Mouse (Mus musculus) Patski (cell line): Measurements from ENCODE around the gene Lipc. TPM values are rescaled to one million over a fixed set of nuclear protein-coding genes. Genes with fewer than 3 reads are reported as not detected.

ENCODE experiments used
- ATAC-seq: fragments of 100-300 bp; one replicate; pipeline ENCODE4 v1.8.0; 2021
- CTCF ChIA-PET: fragments of 350-600 bp; sonication (Branson Sonifier 250); formaldehyde crosslinking; loops from one replicate; lab custom pipeline; 2022; ENCODE audit warnings: inconsistent platforms; lab: Charles Lee
- POLR2A ChIA-PET: fragments of 350-600 bp; sonication (Branson Sonifier 250); formaldehyde crosslinking; loops from one replicate; lab custom pipeline; 2022; ENCODE audit warnings: antibody characterized with exemption, inconsistent platforms; lab: Charles Lee
- DNase-seq: peaks from one replicate; pipeline ENCODE4 v3.0.0-alpha.2; 2011; ENCODE audit warnings: low read depth, low spot score
- H3K27me3 ChIP-seq: fragments of 371-371 bp; one replicate; pipeline ENCODE4 v1.5.1; 2021
- CTCF ChIP-seq: fragments of 100-300 bp; IDR thresholded peaks from one replicate; pipeline ENCODE4 v1.5.1; 2021
- in situ Hi-C: fragments of 300-500 bp; cut with MboI; formaldehyde crosslinking; loops from 3 replicates; pipeline ENCODE4 v1.11.1; 2018; ENCODE audit warnings: low pct_unique_long_range_greater_than_20kb, mixed read lengths
- polyA plus RNA-seq: library from polyadenylated mRNA; unstranded; gene quantifications from one replicate; pipeline ENCODE4 v1.2.3, GENCODE M21; 2021

Gene Lipc
- polyA plus RNA-seq, 1 experiment from 2014 or later: 0.17 TPM

DNA sequence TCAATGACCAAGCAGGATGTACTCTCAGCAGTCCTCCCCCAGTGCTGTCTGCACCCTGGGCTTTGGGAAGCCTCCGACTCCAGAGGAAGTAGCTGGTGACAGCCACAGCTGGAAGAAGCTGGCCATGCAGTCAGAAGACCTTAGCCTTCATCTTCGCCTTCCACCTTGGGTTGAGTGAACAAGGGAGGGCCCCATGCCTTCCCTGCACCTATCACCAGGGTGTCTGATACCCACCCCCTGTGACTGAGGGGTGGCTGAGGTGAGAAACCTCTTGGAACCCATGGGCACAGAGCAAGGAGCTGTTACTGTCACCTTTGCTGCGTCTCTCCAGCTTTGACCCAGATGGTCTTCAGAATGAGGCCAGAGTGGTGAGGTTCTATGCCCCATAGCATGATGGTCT lies 150.3 kb downstream of the Lipc start:
- in situ Hi-C loops: no loop called here
- ChIA-PET CTCF (no interaction called here), POLR2A (no interaction called here)
- DNase-seq (no peak), ATAC-seq (no peak)
- TF ChIP-seq CTCF: no peak
- H3K27me3 ChIP-seq: no peaks in the 10 kb centered on the region

DNA sequence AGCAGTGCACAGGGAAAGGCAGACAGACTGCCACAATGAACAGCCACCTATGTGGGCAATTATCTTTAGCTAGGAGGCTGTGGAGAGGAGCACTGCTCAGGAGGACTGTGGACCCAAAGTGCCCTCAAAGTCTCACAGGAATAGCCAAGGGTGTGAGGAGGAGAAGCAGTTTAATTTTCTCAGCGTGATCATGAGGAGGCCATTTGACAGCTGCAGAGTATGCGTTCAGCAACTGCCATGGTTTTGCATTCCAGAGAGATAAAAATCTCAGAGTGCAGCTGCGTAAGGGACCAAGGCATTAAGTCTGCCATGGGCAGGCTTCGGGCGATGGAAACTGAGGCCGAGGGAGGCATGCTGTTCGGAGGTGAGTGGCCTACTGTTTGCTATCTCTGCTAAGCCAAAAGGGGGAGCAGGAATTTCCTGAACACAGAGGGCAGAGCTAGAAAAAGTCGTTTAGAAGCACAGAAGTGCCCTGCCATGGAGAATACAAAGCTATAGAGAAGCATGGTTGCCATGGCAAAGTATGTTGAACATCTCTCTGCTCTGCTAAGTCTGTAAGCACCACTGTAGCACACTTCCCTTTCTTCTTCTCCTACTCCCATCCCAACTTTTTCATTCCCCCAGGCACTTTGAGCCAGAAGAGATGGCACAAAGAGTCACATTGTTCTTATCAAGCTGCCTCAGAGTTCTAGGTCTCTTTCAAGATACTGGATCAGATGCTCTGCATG lies 151.3 kb downstream of the Lipc start:
- no peak for TF ChIP-seq CTCF
- in situ Hi-C loops: no loop called here
- CTCF ChIA-PET: no interaction called here
- ATAC-seq (no peak), DNase-seq (no peak)
- no peaks in the 10 kb centered on the region for H3K27me3 ChIP-seq
- POLR2A ChIA-PET: no interaction called here

DNA sequence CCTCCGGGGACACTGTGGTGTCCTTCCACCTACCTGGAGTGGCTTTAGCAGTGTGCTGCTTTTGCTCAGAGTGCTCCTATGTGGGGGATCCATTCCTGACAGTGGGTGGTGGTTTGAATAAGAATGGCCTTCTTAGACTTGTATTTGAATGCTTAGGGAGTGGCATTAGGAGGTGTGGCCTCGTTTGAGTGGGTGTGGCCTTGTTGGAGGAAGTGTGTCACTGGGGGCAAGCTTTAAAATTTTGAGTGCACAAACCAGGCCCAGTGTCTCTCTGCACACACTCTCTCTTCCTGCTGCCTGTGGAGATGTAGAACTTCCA lies 156.6 kb downstream of the Lipc start:
- ATAC-seq (no peak), DNase-seq (no peak)
- ChIA-PET CTCF (interaction anchor here (1.1 kb wide), 1 partner anchor 36 kb away, joined by 3 read pairs; no protein-coding TSS in a partner anchor), POLR2A (no interaction called here)
- TF ChIP-seq CTCF: no peak
- H3K27me3 ChIP-seq: no peaks in the 10 kb centered on the region
- in situ Hi-C loops: no loop called here

DNA sequence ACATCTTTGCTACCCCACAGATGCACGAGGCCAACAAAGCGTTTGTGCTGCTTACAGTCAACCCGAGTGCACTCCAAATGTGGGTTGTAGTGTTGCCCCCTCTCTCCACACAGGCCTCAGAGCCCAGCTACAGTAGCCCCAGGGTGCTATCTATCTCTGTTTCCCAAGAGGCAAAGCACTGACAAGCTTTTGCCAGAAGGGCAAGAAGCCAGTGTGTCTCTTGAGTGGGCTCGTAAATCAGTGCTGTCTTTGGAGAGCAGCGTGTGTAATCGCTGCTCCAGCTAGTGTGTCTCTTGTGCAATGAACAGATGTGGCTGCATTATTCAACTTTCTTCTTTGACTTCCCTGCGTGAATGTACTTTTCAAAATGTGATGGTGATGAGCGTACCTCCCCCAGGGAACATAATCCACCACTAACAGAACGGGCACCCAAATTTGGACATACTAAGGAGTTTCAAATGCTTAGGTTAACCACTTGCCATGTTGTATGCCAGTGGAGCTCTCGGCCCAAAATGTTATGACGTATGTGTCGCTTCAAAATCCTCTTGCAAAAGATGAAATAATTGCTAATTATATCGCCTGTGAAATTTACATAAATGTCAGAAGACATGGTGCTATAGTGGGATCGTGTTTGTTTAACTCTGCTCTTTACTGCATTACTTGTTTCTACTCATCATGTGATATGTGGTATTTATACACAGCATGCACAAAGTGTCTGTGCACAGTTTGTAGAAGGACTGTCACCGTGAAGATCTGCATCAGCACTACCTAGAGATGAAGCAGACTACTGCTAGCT lies 157.2 kb downstream of the Lipc start:
- POLR2A ChIA-PET: no interaction called here
- no peak for ATAC-seq
- CTCF ChIA-PET: no interaction called here
- H3K27me3 ChIP-seq: no peaks in the 10 kb centered on the region
- no peak for DNase-seq
- in situ Hi-C loops: no loop called here
- TF ChIP-seq CTCF: no peak

DNA sequence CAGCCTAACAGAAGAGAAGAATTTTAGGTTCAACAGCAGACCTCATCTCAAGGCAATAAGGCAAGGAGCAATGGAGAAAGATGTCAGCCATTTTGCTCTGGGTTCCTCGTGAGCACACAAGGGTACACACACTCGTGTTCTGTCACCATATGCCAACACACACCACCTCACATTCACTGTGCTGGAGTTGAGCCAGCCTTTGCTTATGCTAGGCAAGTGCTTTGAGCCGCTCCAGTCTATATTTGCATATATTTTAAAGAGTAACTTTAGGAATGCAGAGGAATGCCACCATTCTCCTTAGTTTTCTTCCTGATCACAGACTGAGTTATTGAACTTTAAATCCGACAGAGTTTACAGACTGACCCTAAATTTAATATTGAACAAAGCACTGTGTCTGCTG lies 161.4 kb downstream of the Lipc start:
- DNase-seq (no peak), ATAC-seq (no peak)
- no peaks in the 10 kb centered on the region for H3K27me3 ChIP-seq
- ChIA-PET CTCF (no interaction called here), POLR2A (no interaction called here)
- in situ Hi-C loops: no loop called here
- TF ChIP-seq CTCF: no peak

DNA sequence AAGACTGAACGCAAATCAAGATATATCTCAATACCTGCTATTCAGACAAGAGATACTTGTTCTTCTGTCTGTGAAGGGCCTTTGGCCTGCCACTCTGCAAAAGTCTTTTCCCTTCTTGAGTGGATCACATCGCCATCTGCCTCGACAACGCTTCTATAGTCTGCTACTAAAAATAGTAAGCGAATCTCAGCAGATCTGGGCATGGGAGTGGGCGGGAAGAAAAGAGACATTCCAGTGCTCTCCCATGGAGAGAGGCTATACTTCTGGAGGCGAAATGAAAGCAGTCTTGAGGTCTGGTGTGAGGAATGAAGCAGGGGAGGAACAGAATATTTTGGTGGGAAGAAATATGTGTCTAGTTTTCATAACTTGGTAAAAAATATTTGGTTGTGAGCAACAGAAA lies 163.3 kb downstream of the Lipc start:
- no peak for ATAC-seq
- in situ Hi-C loops: no loop called here
- POLR2A ChIA-PET: no interaction called here
- CTCF ChIA-PET: no interaction called here
- no peaks in the 10 kb centered on the region for H3K27me3 ChIP-seq
- DNase-seq: no peak
- no peak for TF ChIP-seq CTCF

DNA sequence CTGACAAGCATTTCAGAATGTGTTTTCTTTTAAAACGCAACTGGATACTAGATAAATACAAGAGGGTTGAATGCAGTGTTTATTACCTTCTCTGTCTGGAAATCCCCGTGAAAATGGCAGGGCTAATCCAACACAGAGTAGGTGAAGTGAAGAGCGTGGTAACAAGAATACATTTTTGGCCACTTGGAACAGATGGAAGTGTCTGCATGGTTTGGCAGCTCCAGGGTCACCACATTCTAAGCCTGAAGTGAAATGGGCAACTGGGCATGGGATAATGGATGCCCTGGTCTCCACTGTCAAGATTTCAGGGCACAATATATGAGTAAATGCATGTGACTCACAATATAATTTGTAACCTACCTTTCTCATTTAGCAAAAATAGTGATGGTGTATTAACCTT lies 169.8 kb downstream of the Lipc start:
- ChIA-PET CTCF (no interaction called here), POLR2A (interaction anchor here (0.7 kb wide), 1 partner anchor 97 kb away, joined by 3 read pairs; no protein-coding TSS in a partner anchor)
- no peak for ATAC-seq
- DNase-seq: no peak
- no peaks in the 10 kb centered on the region for H3K27me3 ChIP-seq
- in situ Hi-C loops: no loop called here
- TF ChIP-seq CTCF: no peak

DNA sequence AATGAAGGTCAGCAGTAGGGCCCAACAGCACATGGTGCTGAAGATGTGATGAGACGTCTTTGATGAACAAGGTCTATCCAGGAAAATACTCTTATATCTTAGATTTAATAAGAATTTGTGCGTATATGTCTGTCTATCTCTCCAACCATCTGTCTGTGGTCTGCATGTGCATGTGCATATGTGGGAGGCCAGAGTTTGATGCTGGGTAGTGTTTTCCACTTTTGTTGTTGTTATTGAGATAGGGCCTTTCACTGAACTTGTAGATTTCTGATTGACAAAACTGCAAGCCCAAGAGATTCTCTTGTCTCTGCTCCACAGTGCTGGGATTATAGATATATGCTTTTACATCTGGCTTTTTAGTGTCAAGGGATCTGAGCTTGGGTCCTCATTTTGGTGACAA lies 176.5 kb downstream of the Lipc start:
- ATAC-seq (no peak), DNase-seq (no peak)

DNA sequence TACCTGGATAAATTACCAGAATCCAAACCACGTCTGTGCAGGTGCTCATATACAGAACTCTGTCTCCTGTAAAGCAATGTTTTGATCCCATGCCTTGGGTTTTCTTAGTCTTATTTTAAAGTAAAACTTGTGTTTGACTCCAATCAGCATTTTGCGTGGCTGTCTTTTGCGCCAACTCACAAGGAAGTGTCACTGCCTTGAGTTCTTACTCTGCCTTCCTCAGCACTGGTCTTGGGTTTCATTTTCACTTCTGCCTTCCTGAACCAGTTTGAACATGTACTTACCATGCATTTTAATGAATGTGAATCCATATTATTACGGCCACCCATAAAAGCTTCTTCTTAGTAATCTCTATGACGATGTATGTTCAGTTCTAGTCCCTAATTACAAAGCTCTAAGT lies 191.1 kb downstream of the Lipc start:
- H3K27me3 ChIP-seq: no peaks in the 10 kb centered on the region
- TF ChIP-seq CTCF: no peak
- ATAC-seq: no peak
- in situ Hi-C loops: no loop called here
- ChIA-PET POLR2A (no interaction called here), CTCF (no interaction called here)
- no peak for DNase-seq

More for the DNA sequence above, 176.5 kb downstream of the Lipc start:
- CTCF ChIA-PET: no interaction called here
- POLR2A ChIA-PET: interaction anchor here (0.7 kb wide), 1 partner anchor 79 kb away, joined by 3 read pairs; no protein-coding TSS in a partner anchor
- no peak for TF ChIP-seq CTCF
- no peaks in the 10 kb centered on the region for H3K27me3 ChIP-seq
- in situ Hi-C loops: no loop called here

DNA sequence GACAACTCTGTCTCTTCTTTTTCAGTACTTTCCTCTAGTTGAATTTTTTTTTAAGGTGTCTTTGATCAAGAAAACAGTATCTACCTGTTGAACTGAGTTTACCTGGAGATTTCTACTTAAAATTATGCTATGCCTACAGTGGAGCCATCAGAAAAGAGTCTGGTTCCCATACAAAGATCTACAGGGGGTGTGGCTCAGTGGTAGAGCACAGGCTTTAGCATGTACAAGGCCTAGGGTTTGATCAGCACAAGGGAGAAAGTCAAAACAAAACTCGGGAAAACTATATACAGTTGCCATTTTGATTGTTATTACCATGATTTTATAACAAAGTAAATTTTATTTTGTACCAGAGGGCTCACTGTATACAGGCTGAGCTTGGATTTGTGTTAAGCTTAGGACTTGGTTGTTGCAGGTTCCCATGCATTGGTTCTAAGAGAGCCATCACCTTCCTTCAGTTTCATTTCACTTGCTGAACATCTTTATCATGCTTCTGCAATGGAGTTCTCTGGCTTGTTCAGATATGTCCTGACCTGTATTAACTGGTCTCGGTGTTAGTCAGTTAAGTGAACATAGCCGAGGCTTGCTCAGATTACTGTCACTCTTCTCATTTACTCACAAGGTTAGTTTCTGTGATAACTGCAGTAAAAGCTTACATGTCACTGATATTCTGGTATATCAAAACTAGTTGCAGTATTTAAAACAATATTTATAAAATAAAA lies 200.4 kb downstream of the Lipc start:
- no peak for DNase-seq
- CTCF ChIA-PET: no interaction called here
- H3K27me3 ChIP-seq: no peaks in the 10 kb centered on the region
- ATAC-seq: no peak
- in situ Hi-C loops: no loop called here
- TF ChIP-seq CTCF: no peak
- POLR2A ChIA-PET: no interaction called here

Other genes with a start within 250 kb of the Lipc start
- 0.30 TPM for gene Aqp9, start 216.5 kb upstream of the Lipc start, polyA plus RNA-seq